Mouse (Mus musculus): ENCODE measurements around the gene Gm28042.
A peak's percentile ranks its signal among the peaks of the same experiment; 100 is the strongest.

DNA sequence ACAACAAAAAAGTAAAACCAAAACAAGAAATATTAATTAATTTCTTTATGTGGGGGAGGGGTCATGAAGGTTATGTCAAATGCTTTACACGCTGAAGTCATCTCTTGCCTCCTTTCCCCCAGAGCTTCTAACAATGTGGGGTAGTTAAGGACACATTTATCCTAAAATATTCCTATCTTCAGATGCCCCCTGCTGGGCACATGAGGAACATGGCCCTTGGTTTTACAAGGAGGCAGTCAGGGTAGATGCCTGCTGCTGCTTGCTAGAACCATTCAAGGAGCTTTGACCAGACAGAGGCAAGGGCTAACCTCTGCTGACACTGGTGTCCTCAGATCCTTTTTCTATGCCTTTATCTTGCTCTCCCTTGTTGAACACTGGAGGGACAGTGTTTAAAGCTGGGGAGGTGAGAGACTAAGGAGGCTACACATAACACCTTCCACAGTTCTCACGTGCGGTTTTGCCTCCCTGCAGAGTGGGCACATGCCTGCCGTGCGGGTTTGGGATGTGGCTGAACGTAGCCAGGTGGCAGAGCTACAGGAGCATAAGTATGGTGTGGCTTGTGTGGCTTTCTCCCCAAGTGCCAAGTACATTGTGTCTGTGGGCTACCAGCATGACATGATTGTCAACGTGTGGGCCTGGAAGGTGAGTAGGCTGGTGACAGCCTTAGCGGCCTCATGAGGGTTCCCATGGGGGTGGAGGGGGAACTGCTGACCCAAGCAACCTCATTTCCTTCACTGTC is 15.7 kb upstream of the Gm28042 start:
- TF ChIP-seq POLR2A (IDR thresholded peaks at IDR 0.05; ENCODE audit: low read depth, low read length) (no peak), CTCF (IDR thresholded peaks at IDR 0.05; ENCODE audit: extremely low read depth, insufficient read depth, insufficient read length, insufficient replicate concordance) (peak; percentile 35; the same call in 1 of the 2 replicates)

Measured in spleen, adult 2 months (tissue).